Mouse (Mus musculus): ENCODE results near the gene Cela2a. TPM values are rescaled to one million over a fixed set of nuclear protein-coding genes. Genes with fewer than 3 reads are reported as not detected.
A peak's percentile ranks its signal among the peaks of the same experiment; 100 is the strongest.

Cela2a gene
- polyA plus RNA-seq, 1 experiment: not detected

DNA sequence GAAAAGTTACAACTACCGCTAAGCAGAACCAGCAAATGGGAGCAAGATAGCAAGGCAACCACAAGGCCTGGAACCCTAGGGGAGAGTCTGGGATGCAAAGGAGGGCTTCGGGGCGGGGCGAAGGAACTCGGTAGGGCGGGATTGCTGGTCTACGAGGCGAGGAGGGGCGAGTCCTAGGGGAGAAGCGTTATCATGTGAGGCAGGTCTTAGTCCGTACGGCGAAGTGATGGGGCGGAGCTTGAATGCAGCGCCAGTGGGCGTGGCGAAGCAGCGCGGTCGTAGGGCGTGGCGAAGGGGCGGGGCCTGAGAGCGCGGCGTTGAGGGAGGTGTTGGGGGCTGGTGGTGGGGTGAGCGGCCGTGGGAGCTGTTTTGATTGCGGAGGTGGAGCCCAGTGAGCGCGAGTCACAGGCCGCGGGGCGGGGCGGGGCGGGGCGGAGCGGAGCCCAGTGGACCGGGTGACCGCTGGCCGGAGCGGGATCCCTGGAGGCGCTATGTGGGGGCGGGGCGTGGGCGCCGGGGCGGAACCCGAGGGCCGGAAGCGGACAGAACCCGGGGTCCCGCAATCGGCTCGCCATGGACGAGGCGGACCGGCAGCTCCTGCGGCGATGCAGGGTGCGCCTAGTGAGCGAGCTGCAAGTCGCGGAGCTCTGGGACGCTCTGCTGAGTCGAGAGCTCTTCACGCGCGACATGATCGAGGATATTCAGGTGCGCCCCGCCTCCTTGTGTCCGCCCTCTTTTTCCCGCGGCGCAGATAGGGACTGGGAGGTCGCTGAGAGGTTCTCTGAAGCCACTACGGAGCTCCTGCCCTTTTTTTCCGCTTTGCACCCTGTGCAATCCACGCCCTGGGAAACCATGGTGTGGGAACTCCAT is 32.4 kb downstream of the Cela2a start, which contains the start of gene Casp9:
Casp9 (plus strand) TSS at position 331 of the 870 bp plus-strand sequence.
- H3K4me1 ChIP-seq (ENCODE audit: control insufficient read depth, insufficient read depth, low read length): no peaks in the 10 kb centered on the region
- peak within 1 kb of the TSS; percentile 97 for H3K27ac ChIP-seq (ENCODE audit: insufficient read depth, low read length)
- peak within 1 kb of the TSS; percentile 93 for H3K4me3 ChIP-seq (ENCODE audit: insufficient read depth, low read length)
- no peak for TF ChIP-seq CTCF (IDR thresholded peaks at IDR 0.05; ENCODE audit: borderline replicate concordance, insufficient read depth, low read length)
- peak; percentile 89 for TF ChIP-seq POLR2A (IDR thresholded peaks at IDR 0.05; ENCODE audit: low read depth, low read length)

DNA sequence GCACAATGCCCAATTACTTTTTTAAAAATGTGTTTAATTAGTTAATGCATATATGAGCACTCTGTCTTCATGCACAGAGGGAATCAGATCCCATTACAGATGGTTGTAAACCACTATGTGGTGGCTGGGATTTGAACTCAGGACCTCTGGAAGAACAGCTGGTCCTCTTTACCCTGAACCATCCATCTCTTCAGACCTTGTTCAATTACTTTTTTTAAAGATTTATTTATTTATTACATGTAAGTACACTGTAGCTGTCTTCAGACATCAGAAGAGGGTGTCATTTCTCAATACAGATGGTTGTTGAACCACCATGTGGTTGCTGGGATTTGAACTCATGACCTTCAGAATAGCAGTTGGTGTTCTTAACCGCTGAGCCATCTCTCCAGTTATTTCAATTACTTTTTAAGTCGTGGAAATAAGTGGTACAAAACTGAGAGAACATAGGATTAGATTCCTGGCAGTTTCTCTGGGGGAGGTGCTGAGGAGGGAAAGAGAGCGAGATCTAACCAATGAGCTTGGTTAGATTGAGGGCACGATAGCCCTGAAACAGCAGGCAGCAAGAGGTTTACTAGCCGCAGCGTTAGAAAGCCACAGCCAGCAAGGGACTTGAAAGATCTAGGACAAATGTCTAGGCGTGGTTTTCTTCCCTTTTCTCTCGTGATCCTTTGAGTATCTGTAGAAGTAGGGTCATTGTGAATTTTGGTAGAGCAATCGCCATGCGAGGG is 33.2 kb downstream of the Cela2a start:
- H3K4me3 ChIP-seq (ENCODE audit: insufficient read depth, low read length): 0 out of 2 replicates have a peak overlapping the region, but pooled peaks have one; percentile 5
- TF ChIP-seq POLR2A (IDR thresholded peaks at IDR 0.05; ENCODE audit: low read depth, low read length) (no peak), CTCF (IDR thresholded peaks at IDR 0.05; ENCODE audit: borderline replicate concordance, insufficient read depth, low read length) (no peak)

DNA sequence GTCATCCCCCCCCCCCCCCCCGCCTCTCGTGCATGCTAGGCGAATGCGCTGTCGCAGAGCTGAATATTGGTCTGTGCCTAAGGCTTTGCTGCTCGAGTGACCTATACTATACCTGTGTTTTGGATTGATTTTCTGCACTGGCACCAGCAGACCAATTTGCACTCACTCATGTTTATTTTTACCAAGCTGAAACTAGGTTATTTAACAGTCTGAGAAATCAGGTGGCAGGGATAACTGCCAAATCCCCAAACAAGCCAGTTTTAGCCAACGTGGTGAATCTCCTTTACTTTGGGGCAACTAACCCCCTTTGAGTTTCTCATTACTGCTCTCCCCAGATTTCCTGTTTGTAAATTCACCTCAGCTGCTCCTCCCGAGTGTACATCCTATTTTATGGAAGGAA is 34.0 kb downstream of the Cela2a start:
- Histone ChIP-seq H3K4me3 (ENCODE audit: insufficient read depth, low read length) (no peak overlapping the region), H3K27ac (ENCODE audit: insufficient read depth, low read length) (no peak overlapping the region), H3K4me1 (ENCODE audit: control insufficient read depth, insufficient read depth, low read length) (no peaks in the 10 kb centered on the region)
- TF ChIP-seq POLR2A (IDR thresholded peaks at IDR 0.05; ENCODE audit: low read depth, low read length) (no peak), CTCF (IDR thresholded peaks at IDR 0.05; ENCODE audit: borderline replicate concordance, insufficient read depth, low read length) (no peak)

More for the DNA sequence above, 33.2 kb downstream of the Cela2a start:
- Histone ChIP-seq H3K27ac (ENCODE audit: insufficient read depth, low read length) (peak overlapping the region; percentile 97), H3K4me1 (ENCODE audit: control insufficient read depth, insufficient read depth, low read length) (no peaks in the 10 kb centered on the region)

DNA sequence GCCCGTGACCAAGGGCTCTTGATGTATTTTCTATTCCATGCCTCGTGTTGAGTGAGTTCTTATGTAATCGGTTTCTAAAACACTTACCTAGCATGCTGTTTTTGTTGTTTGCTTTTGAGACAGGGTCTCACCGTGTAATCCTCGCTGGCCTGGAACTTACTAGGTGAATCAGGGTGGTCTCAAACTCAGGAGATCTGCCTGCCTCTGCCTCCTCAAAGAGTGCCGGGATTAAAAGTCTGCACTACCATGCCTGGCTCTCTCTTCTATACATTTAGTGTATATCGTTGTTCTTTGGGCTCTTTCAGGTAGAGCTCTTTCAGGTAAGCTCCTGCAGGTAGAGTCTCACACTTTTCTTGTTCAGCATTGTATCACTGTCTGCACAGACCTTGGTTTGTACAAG is 34.5 kb downstream of the Cela2a start:
- Histone ChIP-seq H3K4me3 (ENCODE audit: insufficient read depth, low read length) (no peak overlapping the region), H3K4me1 (ENCODE audit: control insufficient read depth, insufficient read depth, low read length) (no peaks in the 10 kb centered on the region), H3K27ac (ENCODE audit: insufficient read depth, low read length) (no peak overlapping the region)
- TF ChIP-seq POLR2A (IDR thresholded peaks at IDR 0.05; ENCODE audit: low read depth, low read length) (no peak), CTCF (IDR thresholded peaks at IDR 0.05; ENCODE audit: borderline replicate concordance, insufficient read depth, low read length) (no peak)

DNA sequence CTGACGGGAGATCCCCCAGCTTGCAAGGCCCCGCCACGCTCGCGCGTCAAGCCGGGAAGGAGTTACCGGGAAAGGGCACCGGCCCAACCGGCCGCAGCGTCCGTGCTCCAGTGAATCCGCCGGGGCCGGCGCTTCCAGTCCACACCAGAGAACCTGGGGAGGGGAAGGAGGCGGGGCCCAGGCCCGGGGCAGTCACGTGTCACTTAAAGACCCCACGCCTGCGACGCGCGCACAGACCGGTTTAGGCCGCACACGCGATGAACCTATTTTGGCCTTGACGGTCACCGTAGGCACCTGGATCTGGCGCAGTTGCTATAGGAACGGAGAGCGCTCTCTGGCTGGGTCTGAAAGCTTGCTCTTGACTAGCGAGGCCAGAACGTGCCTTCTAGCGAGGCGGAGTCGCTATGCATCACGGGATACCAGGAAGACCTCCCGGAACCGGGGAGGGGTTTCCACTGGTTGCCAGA is 35.4 kb downstream of the Cela2a start, which contains the start of gene Dnajc16:
Dnajc16 (minus strand) TSS at position 408 of the 467 bp plus-strand sequence.
- H3K4me3 ChIP-seq (ENCODE audit: insufficient read depth, low read length): peak within 1 kb of the TSS; percentile 88
- H3K4me1 ChIP-seq (ENCODE audit: control insufficient read depth, insufficient read depth, low read length): no peaks in the 10 kb centered on the region
- H3K27ac ChIP-seq (ENCODE audit: insufficient read depth, low read length): no peak within 1 kb of the TSS
- peak; percentile 85 for TF ChIP-seq POLR2A (IDR thresholded peaks at IDR 0.05; ENCODE audit: low read depth, low read length)
- TF ChIP-seq CTCF (IDR thresholded peaks at IDR 0.05; ENCODE audit: borderline replicate concordance, insufficient read depth, low read length): no peak

DNA sequence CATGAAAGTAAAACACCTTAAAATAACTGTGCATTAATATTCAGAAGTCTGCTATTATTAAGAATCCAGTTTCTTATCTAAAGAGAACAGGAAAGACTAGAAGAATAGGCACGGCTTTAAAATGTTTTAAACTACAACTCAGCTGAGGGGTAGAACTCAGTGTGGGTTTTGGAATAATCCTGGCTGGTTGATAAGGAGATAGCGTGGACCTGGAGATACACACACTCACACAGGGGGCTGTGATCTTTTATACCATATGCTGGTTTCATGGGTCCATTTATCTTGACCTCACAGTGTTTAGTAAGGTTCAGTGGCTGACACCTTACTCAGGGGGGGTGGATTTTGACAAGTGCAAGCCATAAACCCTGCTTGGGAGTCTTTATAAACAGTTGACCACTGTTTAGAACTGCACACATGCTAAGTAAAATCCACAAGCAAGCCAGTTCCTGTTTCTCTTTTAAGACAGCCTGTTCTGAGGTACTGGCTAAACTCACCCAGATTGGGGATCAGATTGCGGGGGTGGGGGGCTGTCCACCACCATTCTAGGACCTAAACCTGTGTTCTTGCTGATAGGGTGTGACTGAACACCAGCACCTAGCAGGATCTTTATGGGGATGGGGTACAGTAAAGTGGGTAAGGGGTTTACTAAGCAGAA is 36.3 kb downstream of the Cela2a start:
- Histone ChIP-seq H3K4me1 (ENCODE audit: control insufficient read depth, insufficient read depth, low read length) (no peaks in the 10 kb centered on the region), H3K27ac (ENCODE audit: insufficient read depth, low read length) (no peak overlapping the region), H3K4me3 (ENCODE audit: insufficient read depth, low read length) (peak overlapping the region; percentile 88)
- TF ChIP-seq POLR2A (IDR thresholded peaks at IDR 0.05; ENCODE audit: low read depth, low read length) (peak; percentile 32; the same call in 1 of the 2 replicates), CTCF (IDR thresholded peaks at IDR 0.05; ENCODE audit: borderline replicate concordance, insufficient read depth, low read length) (no peak)

- no peaks in the 10 kb centered on the region for H3K4me1 ChIP-seq (ENCODE audit: control insufficient read depth, insufficient read depth, low read length)
- TF ChIP-seq POLR2A (IDR thresholded peaks at IDR 0.05; ENCODE audit: low read depth, low read length) (no peak), CTCF (IDR thresholded peaks at IDR 0.05; ENCODE audit: borderline replicate concordance, insufficient read depth, low read length) (no peak)
- peak overlapping the region; percentile 54 for H3K27ac ChIP-seq (ENCODE audit: insufficient read depth, low read length)
- H3K4me3 ChIP-seq (ENCODE audit: insufficient read depth, low read length): no peak overlapping the region
These were observed 38.5 kb downstream of the Cela2a start for GRCm38 (mm10) chr4:141787462-141787861.

DNA sequence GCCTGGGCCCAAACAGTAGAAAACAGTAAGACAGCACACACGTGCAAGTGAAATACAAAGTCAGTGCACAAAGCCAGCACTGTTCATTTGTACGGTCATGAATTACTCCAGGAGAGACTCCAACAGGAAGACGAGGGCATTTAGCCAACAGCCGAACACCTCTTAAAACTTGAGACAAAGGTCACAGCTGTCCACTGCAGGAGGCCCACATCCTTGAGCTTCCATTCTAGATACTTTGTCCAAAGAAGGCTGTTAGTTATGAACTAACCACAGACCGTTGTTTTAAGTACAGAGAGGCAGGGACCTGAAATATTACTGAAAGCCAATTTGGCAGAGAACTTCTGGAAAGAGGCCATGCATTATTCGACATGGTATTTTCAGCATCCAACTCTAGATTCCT is 38.9 kb downstream of the Cela2a start:
- Histone ChIP-seq H3K4me3 (ENCODE audit: insufficient read depth, low read length) (no peak overlapping the region), H3K4me1 (ENCODE audit: control insufficient read depth, insufficient read depth, low read length) (no peaks in the 10 kb centered on the region), H3K27ac (ENCODE audit: insufficient read depth, low read length) (peak overlapping the region; percentile 81)
- TF ChIP-seq CTCF (IDR thresholded peaks at IDR 0.05; ENCODE audit: borderline replicate concordance, insufficient read depth, low read length) (no peak), POLR2A (IDR thresholded peaks at IDR 0.05; ENCODE audit: low read depth, low read length) (no peak)

GRCm38 (mm10) chr4:141786141-141786540 is 39.8 kb downstream of the Cela2a start:
- Histone ChIP-seq H3K27ac (ENCODE audit: insufficient read depth, low read length) (peak overlapping the region; percentile 81; the same call in 1 of the 2 replicates), H3K4me3 (ENCODE audit: insufficient read depth, low read length) (no peak overlapping the region), H3K4me1 (ENCODE audit: control insufficient read depth, insufficient read depth, low read length) (no peaks in the 10 kb centered on the region)
- no peak for TF ChIP-seq CTCF (IDR thresholded peaks at IDR 0.05; ENCODE audit: borderline replicate concordance, insufficient read depth, low read length)
- TF ChIP-seq POLR2A (IDR thresholded peaks at IDR 0.05; ENCODE audit: low read depth, low read length): no peak

All from embryonic fibroblast, embryonic 13.5 days (primary cell).